Mouse (Mus musculus): ENCODE data around the gene Plek2.

GRCm38 (mm10) chr12:78919079-78919712 is 12.4 kb upstream of the Plek2 start:
- TF ChIP-seq POLR2A (IDR thresholded peaks at IDR 0.05; ENCODE audit: low read depth, low read length) (no peak), CTCF (conservative IDR thresholded peaks at IDR 0.05; ENCODE audit: insufficient read depth, insufficient read length, low read depth, low read length) (peak; percentile 89)
